Mouse (Mus musculus): ENCODE results near the gene Psenen.

DNA sequence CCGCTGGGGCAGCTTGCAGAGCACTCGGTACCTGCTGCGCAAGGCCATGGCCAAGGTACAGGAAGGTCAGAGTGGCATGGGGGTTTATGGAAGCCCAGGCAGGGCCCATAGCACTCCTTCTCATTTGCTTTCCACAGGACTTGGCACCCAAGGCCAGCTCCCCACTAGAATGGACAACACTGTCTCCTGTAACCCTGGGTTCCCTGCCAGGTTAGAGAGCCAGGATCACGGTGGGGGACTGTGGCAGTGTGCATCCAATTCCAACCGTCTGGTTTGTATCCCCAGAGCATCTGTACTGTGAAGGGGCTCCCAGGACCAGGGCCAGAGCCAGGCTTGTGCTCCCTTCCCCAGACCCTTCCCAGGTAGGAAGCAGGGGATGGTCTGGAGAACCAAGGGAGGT, 42.6 kb downstream of the Psenen start:
- TF ChIP-seq EP300 (optimal IDR thresholded peaks at IDR 0.05) (no peak), CTCF (IDR thresholded peaks at IDR 0.05; ENCODE audit: low read depth) (no peak)

Data from stomach, postnatal 0 days (tissue).